Mouse (Mus musculus) liver (tissue): ENCODE measurements at regions not wholly inside any gene's neighbourhood (a gene's known extent, or its start where the extent isn't known, plus 50 kb on each side); places are given as distances from the start of the nearest gene placed in this dataset.

Experiments
- DNase-seq: peaks from one replicate; pipeline ENCODE4 v3.0.0-alpha.2; 2020; ENCODE audit warnings: mixed read lengths

DNA sequence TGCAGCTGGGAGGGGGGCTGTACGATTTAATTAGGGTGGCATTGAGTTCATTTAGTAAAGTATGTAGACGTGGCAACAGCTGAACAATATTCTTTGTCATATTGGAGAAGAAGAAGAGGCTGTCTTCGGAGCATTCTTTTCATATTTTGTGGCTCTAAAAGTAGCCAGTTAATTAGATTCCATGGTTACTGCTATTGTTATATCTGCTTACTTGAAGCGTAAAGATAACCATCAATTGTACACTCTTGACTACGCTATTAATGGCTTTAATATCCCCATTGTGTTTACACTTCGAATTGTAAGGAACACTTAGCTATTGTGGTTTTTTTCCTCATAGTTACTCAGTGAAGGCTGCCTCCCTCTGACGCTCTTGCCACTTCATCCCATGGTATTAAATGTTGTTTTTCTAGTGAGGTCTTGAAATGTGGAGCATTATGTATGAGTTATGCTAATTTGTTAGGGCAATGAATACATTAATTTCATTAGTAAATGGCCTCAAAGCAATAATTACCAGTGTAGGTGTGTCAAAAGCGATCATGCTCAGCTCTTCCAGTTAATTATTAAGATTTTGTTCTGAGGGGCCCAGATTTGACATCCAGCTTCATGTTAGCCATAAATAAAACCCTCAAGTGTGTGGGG is 415.0 kb downstream of the Lmo4 start:
- DNase-seq, result no peak

GRCm38 (mm10) chr3:143786889-143787288 is 418.1 kb downstream of the Lmo4 start:
- no peak for DNase-seq

DNA sequence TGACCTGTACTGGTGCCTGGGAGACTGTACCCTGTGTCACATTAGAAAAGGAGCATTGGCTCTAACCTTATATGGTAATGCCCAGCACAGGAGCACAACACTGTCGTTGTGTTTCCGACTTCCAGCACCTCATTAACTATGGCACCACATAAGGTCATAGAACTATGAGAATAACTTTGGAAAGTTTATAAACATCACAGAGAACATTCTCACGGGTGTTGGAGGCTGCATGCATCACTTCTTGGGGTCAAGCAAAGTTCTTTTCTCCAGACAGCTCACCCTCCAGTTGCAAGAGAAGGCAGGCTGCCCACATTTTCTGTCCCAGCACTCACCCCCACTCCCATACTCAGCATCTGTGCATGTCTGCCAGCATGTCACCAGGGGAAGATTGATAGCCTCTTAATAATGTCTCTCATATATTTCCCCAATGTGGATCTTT is 420.6 kb downstream of the Lmo4 start:
- no peak for DNase-seq

GRCm38 (mm10) chr3:143778161-143778560 is 426.9 kb downstream of the Lmo4 start:
- DNase-seq, result no peak

DNA sequence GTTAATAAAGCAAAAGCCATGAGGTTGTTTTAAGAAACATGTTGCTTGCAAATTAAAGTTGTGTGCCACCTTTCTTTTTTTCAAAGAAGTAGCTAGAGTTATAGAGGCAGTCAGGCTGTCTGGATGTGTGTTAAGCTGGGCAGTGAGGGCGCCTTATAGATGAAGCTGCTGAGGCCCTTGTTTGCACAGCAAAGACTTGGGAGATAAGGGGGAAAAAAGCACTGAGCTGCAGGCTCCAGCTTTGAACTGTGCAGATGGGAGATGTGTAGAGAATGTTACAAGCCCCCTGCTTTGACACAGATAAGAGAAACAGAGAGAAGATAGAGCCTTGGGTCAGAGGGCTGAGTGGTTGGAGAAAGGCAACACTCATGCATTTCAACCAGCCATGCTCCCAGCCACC is 445.7 kb downstream of the Lmo4 start:
- no peak for DNase-seq

GRCm38 (mm10) chr3:143753197-143753596 is 451.8 kb downstream of the Lmo4 start:
- DNase-seq, result no peak

GRCm38 (mm10) chr3:143752660-143753059 is 452.4 kb downstream of the Lmo4 start:
- DNase-seq, result no peak

- no peak for DNase-seq
Measured at GRCm38 (mm10) chr3:143750128-143750527, 454.9 kb downstream of the Lmo4 start.

DNA sequence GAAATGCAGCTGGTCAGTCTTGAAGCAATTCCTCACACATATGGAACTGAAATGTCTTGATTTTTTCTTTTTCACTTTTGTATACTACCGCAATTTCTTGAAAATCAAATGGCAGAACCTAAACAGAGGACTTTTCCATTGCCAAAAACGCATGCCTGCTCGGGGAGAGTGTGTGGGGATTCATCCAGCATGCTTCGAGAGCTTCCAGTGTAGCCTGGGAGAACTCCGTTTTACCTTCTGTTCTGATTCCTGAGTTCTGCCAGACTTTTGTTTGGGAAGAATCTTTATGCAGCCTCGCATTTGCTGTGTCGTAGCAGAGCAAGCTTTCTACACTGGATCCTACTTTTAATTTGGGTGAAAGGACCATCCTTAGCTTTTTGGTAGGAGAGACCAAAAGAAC is 461.4 kb downstream of the Lmo4 start:
- no peak for DNase-seq

DNA sequence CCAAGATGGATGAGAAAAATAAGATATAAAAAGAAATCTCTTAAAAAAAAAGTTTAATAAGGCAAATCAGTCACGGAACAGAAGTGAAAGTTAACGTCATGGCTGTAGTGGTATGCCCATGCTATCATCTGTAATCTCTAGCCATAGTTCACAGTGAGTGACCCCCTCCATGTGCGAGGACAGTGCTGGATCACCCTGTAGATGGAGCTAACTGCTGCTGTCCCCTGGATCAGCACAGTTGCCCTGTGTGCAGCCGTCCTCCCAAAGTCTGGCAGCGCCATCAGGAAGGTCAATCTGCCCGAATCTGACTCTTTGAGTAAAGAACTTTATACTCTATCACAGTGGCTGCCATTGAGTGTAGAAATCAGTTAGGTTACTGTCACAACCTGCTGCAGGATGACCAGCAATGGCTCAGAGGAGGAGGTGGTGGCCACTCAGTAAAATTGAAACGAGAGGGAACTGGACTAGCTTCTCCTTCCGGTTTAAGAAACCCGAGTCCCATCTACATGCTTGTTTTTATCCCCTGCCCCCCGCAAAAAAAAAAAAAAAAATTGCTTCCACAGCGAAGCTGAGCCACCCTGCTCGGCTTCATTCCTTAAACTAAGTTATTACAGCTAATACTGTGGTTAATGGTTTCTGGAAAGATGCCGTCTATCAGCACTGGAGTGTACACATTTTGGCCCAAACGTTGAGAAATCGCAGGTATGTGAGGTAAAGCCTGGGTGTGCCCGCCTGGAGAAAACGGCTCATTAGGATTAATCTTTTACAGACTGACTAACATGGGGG is 462.0 kb downstream of the Lmo4 start:
- DNase-seq, result peak; percentile 5

DNA sequence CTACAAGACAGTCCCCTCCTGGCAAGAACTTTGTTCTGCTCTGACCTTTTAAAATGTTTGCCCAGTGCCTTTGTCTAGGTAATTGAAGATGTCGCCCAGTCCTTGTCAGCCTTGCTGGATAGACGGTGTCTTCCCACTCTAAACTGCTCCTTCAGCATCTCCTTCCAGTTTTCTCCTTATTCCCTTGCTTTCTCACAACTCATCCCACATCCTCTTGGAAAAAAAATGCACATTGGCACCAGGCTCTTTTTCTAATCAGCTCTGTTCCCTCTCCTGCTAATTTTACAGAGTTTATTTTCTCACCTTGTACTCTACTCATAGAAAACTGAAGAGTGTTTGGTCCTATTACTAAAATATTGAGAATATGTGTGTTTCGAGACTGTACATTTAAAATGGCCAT is 466.3 kb downstream of the Lmo4 start:
- DNase-seq, result no peak

DNA sequence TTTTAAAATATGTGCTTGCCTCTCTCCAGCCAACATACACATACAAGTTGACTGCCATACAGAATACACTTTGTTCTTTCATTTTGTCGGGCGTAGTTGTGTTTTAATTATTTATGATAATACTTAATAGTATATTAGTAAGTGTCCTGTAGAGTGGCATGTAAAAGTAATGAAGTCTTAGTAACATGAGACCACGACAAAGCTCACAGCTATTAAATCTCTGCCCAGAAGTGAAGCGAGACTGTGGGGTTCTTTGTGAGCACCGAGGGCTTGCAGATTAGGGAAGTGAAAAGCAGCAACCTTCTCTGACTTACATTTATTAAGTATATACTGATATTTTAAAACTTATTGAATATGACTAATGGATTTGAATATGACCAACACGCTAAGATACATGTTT is 467.2 kb downstream of the Lmo4 start:
- DNase-seq, result no peak

DNA sequence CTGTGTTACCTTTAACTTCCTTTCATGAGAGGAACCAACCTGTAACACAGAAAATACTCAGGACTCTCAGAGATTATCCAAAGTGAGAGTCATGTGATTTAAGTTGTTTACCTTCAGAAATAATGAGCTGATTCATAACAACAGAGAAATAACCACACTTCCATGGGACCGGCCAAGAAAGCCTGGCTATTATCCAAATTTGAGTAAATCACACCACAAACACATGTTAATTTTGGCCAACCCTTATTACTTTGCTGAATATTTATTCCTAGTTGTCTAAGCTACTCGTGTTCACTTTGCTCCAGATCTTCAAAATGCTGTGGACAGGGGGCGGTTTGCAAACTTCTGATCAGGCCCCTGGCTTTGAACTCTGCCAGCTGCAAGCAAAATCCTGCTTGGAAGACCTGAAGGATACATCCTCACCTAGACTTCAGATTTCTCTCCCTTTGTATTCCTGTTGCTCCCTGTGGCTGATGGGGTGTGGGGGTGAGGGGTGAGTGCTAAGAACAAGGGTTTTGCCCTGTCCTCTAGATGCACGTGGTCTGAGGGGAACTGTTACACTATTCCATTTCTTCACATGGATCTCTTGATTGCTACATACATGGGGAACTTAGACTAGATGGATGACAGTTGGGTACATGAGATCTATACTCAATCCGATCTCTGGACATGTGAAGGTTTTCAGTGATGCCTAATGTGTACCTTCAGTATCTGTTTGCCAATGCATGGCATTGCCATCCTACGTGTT is 468.2 kb downstream of the Lmo4 start:
- no peak for DNase-seq

DNA sequence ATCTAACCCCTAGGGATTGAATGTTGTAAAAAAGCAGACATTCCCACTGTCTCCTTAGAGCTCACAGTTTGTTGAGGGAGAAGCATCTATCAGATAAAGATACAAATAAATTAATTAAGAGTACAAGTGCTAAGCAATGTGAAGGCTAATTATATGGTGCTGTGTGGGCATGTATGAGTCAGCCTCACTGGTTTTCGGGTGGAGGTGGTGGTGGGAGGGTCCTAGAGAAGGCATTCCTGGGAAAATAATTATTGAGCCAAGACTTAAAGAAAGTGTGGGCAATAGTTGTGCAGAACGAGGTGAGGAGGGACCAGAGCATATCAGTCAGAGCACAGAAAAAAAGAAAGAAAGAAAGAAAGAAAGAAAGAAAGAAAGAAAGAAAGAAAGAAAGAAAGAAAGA is 470.2 kb downstream of the Lmo4 start:
- no peak for DNase-seq

DNA sequence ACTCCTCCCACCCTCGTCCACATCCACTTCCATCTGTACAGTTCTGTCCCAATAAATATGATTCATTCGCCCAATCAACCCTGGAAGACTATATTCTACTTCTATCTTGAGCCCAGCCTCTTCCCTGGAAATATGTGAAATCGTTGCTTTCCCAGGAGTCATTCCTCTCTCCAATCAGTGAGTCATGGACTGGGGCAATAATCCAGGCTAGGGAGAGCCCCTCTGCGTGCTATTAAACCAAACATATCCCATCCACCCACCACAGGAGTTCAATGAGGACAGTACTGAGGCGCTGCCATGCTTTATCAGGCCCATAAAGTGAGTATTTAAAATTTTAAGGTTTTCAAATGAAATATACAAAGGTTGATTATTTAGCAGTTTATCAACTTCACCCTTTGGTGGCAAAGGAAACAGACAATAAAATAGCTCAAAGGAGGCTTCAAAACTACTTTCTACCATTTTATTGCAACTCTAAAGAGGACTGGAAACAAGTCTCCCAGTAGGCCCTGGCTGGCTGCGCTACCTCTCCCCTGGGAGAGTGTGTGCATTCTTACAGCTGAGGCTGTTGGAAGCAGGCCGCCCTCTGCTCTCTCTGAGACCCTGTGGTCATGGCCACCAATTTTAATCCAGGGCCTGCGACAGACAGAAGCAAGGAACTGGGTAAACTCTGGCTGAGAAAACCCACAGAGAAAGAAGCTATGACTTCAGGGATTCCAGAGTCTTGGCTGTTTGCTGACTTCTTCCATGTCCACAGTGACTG is 471.9 kb downstream of the Lmo4 start:
- DNase-seq, result no peak

DNA sequence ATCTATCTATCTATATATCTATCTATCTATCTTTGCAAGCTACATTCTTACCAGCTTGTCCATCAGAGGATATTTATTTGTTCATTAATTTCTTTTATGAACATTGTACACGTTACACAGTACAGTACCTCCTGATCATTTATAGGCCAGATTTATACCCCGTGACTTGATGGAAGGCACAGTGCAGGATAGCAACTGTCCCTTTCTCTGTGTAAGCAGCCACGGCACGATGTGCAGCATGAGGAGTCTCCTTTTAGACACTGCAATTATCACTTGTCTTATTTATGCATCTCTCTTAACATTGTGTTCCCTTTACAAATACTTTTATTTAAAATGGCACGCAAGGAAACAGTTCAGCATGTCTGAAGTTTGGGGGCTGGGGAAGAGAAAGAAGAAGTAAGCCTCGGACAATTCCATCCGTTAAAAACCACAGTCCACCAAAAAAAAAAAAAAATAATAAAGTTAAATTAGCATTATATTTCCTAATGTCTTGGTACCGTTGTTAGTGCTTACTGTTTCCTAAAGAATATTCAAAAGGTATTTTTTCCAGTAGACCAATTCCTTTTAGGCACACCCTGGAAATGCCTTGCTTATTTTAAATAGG is 475.4 kb downstream of the Lmo4 start:
- DNase-seq, result no peak

GRCm38 (mm10) chr3:143722571-143722970 is 482.4 kb downstream of the Lmo4 start:
- DNase-seq, result no peak

GRCm38 (mm10) chr3:143722082-143722481 is 482.9 kb downstream of the Lmo4 start:
- DNase-seq, result no peak

- DNase-seq, result no peak
Measured at GRCm38 (mm10) chr3:143713183-143713582, 491.8 kb downstream of the Lmo4 start.

DNA sequence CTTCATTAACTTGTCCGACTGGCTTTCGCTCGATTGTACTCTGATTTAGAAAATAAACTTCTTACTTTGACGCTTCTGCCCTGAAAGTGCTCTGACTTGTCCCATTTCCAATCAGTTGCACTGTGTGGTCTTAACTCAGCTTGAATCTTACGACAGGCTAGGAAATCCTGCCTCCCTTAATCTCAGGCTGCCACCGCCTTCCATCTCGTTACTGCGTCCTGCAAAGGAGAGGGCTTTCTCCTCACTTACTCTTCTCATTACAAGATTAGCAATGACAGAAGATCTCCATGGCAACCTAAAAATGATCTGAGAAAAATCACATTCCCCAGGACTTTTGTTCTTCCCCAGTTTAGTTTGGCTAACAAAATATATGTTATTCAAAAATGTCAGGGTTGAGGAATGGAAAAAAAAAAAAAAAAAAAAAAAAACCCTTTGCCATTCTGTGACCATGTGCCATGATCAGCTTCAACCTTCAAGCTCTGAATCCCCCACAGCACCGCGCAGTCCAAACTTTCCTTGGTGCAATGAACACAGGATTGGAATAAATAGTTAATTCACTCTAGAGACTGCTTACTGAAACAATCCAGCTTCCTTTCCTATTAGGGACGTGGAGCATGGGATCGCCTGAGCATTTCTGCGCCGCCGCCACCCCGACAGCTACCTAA is 494.1 kb downstream of the Lmo4 start:
- no peak for DNase-seq

DNA sequence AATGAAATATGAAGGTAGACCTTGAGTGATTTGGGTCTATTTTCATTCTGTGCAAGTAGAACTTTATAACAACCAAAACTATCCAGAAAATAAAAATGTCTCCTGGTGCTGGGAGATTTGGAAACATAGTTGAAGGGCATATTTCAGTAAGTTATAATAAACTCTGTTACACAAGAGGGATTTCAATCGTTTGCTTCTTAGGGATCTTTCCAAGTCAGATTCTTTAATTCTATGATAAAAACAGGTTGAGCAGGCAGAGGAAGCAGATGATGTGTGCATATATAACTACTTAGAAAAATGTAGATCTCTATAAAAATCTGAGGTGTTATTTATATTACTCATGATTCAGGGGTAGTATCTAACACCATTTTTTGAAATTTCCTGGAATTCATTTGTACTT is 498.3 kb downstream of the Lmo4 start:
- no peak for DNase-seq

DNA sequence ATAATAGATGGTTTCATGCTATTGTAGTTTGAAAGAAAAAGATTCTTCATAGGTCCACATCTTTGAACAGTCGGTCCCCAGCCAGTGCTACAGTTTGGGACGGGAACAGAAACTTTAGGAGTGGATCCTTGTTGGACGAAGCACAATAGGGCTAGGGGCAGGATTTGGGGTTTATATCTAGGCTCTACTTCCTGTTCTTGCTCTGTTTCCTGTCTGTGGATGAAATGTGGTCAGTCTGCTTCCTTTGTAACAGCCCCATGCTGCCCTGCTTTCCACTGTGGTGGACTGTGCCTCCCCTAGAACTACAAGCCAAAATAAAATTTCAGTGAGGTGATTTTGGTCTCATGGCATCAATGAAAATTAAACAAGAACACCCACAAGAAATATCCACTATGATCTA is 510.2 kb downstream of the Lmo4 start:
- no peak for DNase-seq
